Mouse (Mus musculus): Measurements from ENCODE around the gene Crtc1. TPM values are rescaled to one million over a fixed set of nuclear protein-coding genes. Genes with fewer than 3 reads are reported as not detected.

The Crtc1 gene
- polyA plus RNA-seq, 1 experiment from 2014 or later: 35.6 TPM

- H3K27me3 ChIP-seq: no peaks in the 10 kb centered on the region
Measured at GRCm38 (mm10) chr8:70417914-70418313, 21.5 kb downstream of the Crtc1 start.

GRCm38 (mm10) chr8:70416941-70417340 lies 22.4 kb downstream of the Crtc1 start:
- Histone ChIP-seq H3K9me3 (no peaks in the 10 kb centered on the region), H3K27me3 (no peaks in the 10 kb centered on the region), H3K27ac (0 out of 2 replicates have a peak overlapping the region, but pooled peaks have one; percentile 31), H3K9ac (peak overlapping the region; percentile 53), H3K4me3 (no peak overlapping the region), H3K4me1 (replicated peaks) (peaks cover 55% of the 10 kb centered on the region), H3K4me2 (no peak overlapping the region), H3K36me3 (peaks cover 13% of the 10 kb centered on the region; the same call in 1 of the 2 replicates)
- WGBS: 41% methylated on average over 6 of the region's 6 CpGs
- no peak for ATAC-seq (ENCODE audit: low FRiP score)

More at GRCm38 (mm10) chr8:70417914-70418313, 21.5 kb downstream of the Crtc1 start:
- Histone ChIP-seq H3K4me3 (no peak overlapping the region), H3K9me3 (no peaks in the 10 kb centered on the region), H3K4me2 (no peak overlapping the region), H3K9ac (0 out of 2 replicates have a peak overlapping the region, but pooled peaks have one; percentile 2), H3K36me3 (peaks cover 9% of the 10 kb centered on the region; the same call in 1 of the 2 replicates), H3K27ac (no peak overlapping the region), H3K4me1 (replicated peaks) (peaks cover 55% of the 10 kb centered on the region)
- ATAC-seq (ENCODE audit: low FRiP score): no peak
- WGBS: 54% methylated on average over 10 of the region's 10 CpGs

GRCm38 (mm10) chr8:70415540-70416451 lies 23.6 kb downstream of the Crtc1 start:
- Histone ChIP-seq H3K4me3 (no peak overlapping the region), H3K27ac (peak overlapping the region; percentile 31), H3K9ac (peak overlapping the region; percentile 53), H3K9me3 (no peaks in the 10 kb centered on the region), H3K27me3 (no peaks in the 10 kb centered on the region), H3K36me3 (peaks cover 13% of the 10 kb centered on the region; the same call in 1 of the 2 replicates), H3K4me1 (replicated peaks) (peaks cover 44% of the 10 kb centered on the region), H3K4me2 (no peak overlapping the region)
- WGBS: 64% methylated on average over 8 of the region's 8 CpGs
- ATAC-seq (ENCODE audit: low FRiP score): peak; percentile 38; the same call in 1 of the 2 replicates

- Histone ChIP-seq H3K9me3 (no peaks in the 10 kb centered on the region), H3K4me1 (replicated peaks) (peaks cover 47% of the 10 kb centered on the region), H3K4me2 (no peak overlapping the region), H3K4me3 (no peak overlapping the region), H3K36me3 (peaks cover 13% of the 10 kb centered on the region; the same call in 1 of the 2 replicates), H3K27me3 (no peaks in the 10 kb centered on the region), H3K9ac (no peak overlapping the region), H3K27ac (no peak overlapping the region)
- WGBS: 87% methylated on average over 6 of the region's 6 CpGs
- no peak for ATAC-seq (ENCODE audit: low FRiP score)
Measured at GRCm38 (mm10) chr8:70414310-70414946, 25.0 kb downstream of the Crtc1 start.

GRCm38 (mm10) chr8:70410281-70410680 lies 29.1 kb downstream of the Crtc1 start:
- H3K4me2 ChIP-seq: no peak overlapping the region
- no peak overlapping the region for H3K4me3 ChIP-seq
- WGBS: 98% methylated on average over 5 of the region's 5 CpGs
- H3K27me3 ChIP-seq: no peaks in the 10 kb centered on the region
- ATAC-seq (ENCODE audit: low FRiP score): no peak
- H3K4me1 ChIP-seq (replicated peaks): peaks cover 43% of the 10 kb centered on the region
- H3K9ac ChIP-seq: no peak overlapping the region
- H3K27ac ChIP-seq: peak overlapping the region; percentile 44; the same call in 1 of the 2 replicates
- H3K36me3 ChIP-seq: peaks cover 13% of the 10 kb centered on the region; the same call in 1 of the 2 replicates
- no peaks in the 10 kb centered on the region for H3K9me3 ChIP-seq

GRCm38 (mm10) chr8:70409455-70409871 lies 29.9 kb downstream of the Crtc1 start:
- no peak for ATAC-seq (ENCODE audit: low FRiP score)
- peaks cover 45% of the 10 kb centered on the region for H3K4me1 ChIP-seq (replicated peaks)
- H3K4me2 ChIP-seq: no peak overlapping the region
- no peak overlapping the region for H3K4me3 ChIP-seq
- no peaks in the 10 kb centered on the region for H3K27me3 ChIP-seq
- H3K27ac ChIP-seq: peak overlapping the region; percentile 82
- WGBS: 64% methylated on average over 9 of the region's 9 CpGs
- no peaks in the 10 kb centered on the region for H3K9me3 ChIP-seq
- peaks cover 14% of the 10 kb centered on the region for H3K36me3 ChIP-seq
- H3K9ac ChIP-seq: peak overlapping the region; percentile 62

GRCm38 (mm10) chr8:70409019-70409418 lies 30.4 kb downstream of the Crtc1 start:
- Histone ChIP-seq H3K4me2 (no peak overlapping the region), H3K27ac (peak overlapping the region; percentile 82), H3K4me1 (replicated peaks) (peaks cover 45% of the 10 kb centered on the region), H3K9me3 (no peaks in the 10 kb centered on the region), H3K27me3 (no peaks in the 10 kb centered on the region), H3K9ac (peak overlapping the region; percentile 62), H3K36me3 (peaks cover 14% of the 10 kb centered on the region), H3K4me3 (no peak overlapping the region)
- WGBS: 67% methylated on average over 10 of the region's 10 CpGs
- ATAC-seq (ENCODE audit: low FRiP score): no peak

GRCm38 (mm10) chr8:70408301-70408700 lies 31.1 kb downstream of the Crtc1 start:
- H3K4me2 ChIP-seq: peak overlapping the region; percentile 7; the same call in 1 of the 2 replicates
- H3K27ac ChIP-seq: peak overlapping the region; percentile 82
- peaks cover 13% of the 10 kb centered on the region for H3K36me3 ChIP-seq
- no peaks in the 10 kb centered on the region for H3K9me3 ChIP-seq
- H3K9ac ChIP-seq: peak overlapping the region; percentile 62
- 34% methylated on average over 6 of the region's 6 CpGs for WGBS
- H3K4me1 ChIP-seq (replicated peaks): peaks cover 45% of the 10 kb centered on the region
- no peaks in the 10 kb centered on the region for H3K27me3 ChIP-seq
- no peak overlapping the region for H3K4me3 ChIP-seq
- peak; percentile 35 for ATAC-seq (ENCODE audit: low FRiP score)

GRCm38 (mm10) chr8:70406427-70407069 lies 32.8 kb downstream of the Crtc1 start:
- ATAC-seq (ENCODE audit: low FRiP score): no peak
- Histone ChIP-seq H3K4me3 (no peak overlapping the region), H3K9ac (peak overlapping the region; percentile 8; the same call in 1 of the 2 replicates), H3K27ac (no peak overlapping the region), H3K4me1 (replicated peaks) (peaks cover 45% of the 10 kb centered on the region), H3K4me2 (no peak overlapping the region), H3K36me3 (peaks cover 12% of the 10 kb centered on the region), H3K27me3 (no peaks in the 10 kb centered on the region), H3K9me3 (no peaks in the 10 kb centered on the region)
- WGBS: 81% methylated on average over 10 of the region's 11 CpGs

GRCm38 (mm10) chr8:70405189-70405588 lies 34.2 kb downstream of the Crtc1 start:
- Histone ChIP-seq H3K4me1 (replicated peaks) (peaks cover 41% of the 10 kb centered on the region), H3K36me3 (peaks cover 20% of the 10 kb centered on the region), H3K4me2 (no peak overlapping the region), H3K9ac (no peak overlapping the region), H3K27me3 (no peaks in the 10 kb centered on the region), H3K9me3 (no peaks in the 10 kb centered on the region), H3K4me3 (no peak overlapping the region), H3K27ac (no peak overlapping the region)
- no peak for ATAC-seq (ENCODE audit: low FRiP score)
- 59% methylated on average over 7 of the region's 7 CpGs for WGBS

GRCm38 (mm10) chr8:70404212-70404611 lies 35.2 kb downstream of the Crtc1 start:
- Histone ChIP-seq H3K4me2 (no peak overlapping the region), H3K9me3 (no peaks in the 10 kb centered on the region), H3K4me3 (no peak overlapping the region), H3K36me3 (peaks cover 25% of the 10 kb centered on the region), H3K4me1 (replicated peaks) (peaks cover 33% of the 10 kb centered on the region), H3K9ac (no peak overlapping the region), H3K27me3 (no peaks in the 10 kb centered on the region), H3K27ac (no peak overlapping the region)
- no peak for ATAC-seq (ENCODE audit: low FRiP score)
- 96% methylated on average over 3 of the region's 3 CpGs for WGBS

Measured in hindbrain, embryonic 13.5 days (tissue).